Mouse (Mus musculus) thymus, adult 2 months (tissue): ENCODE measurements at regions not wholly inside any gene's neighbourhood (a gene's known extent, or its start where the extent isn't known, plus 50 kb on each side); places are given as distances from the start of the nearest gene placed in this dataset.

Experiments
- CTCF ChIP-seq: fragments of 200-500 bp; IDR thresholded peaks from 2 replicates; pipeline ENCODE4 v1.5.1; 2012; ENCODE audit warnings: mild to moderate bottlenecking, control low read depth, low read length, moderate library complexity, borderline replicate concordance; ENCODE audit not compliant: control insufficient read depth, poor library complexity, insufficient read depth; ENCODE audit errors: extremely low read depth
- POLR2A ChIP-seq: fragments of 200-500 bp; IDR thresholded peaks from 2 replicates; pipeline ENCODE4 v1.6.1; 2012; ENCODE audit warnings: mild to moderate bottlenecking, low read length, control low read depth, moderate library complexity; ENCODE audit not compliant: control insufficient read depth, poor library complexity, insufficient read depth; ENCODE audit errors: extremely low read depth

- no peak for TF ChIP-seq POLR2A
- no peak for TF ChIP-seq CTCF
Measured at GRCm38 (mm10) chr15:59799124-59799815, 217.1 kb downstream of the 4933412E24Rik start.
